In genomic region chr14:120805137-120805536, GRCm38 (mm10) we compare ENCODE assay signal across 13 mouse cellular contexts.
DNase-seq lines count a peak whose midpoint lies in the region; ATAC-seq and TF ChIP-seq lines count a peak whose summit lies in the region.
"Had no signal": no experiment of that assay in that cellular context is flagged by ENCODE, and none has a peak within 500 bp of the region (broad histone marks: within the 10 kb centered on the region; RNA-seq: fewer than 3 reads in every experiment).

No protein-coding gene starts in this region.

- H3K4me1 ChIP-seq in kidney, embryonic 16.5 days (ENCODE audit: insufficient read depth, low read length), result peaks cover 15% of the 10 kb centered on the region
- H3K4me1 ChIP-seq in E14TG2a.4 (replicated peaks; ENCODE audit: low read depth, low read length), result peaks cover 47% of the 10 kb centered on the region
- H3K4me1 ChIP-seq in cortical plate, adult 2 months (ENCODE audit: control insufficient read depth, insufficient read depth, low read length), result peaks cover 7% of the 10 kb centered on the region

- TF ChIP-seq POLR2A in cortical plate, adult 2 months (IDR thresholded peaks at IDR 0.05; ENCODE audit: extremely low read depth, insufficient read depth, low read length), result no peak

- H3K4me2 ChIP-seq in kidney, embryonic 16.5 days (replicated peaks; ENCODE audit: low read depth, low read length), result no peak overlapping the region
- H3K4me2 ChIP-seq: heart, embryonic 15.5 days; hindbrain, embryonic 13.5 days; limb, embryonic 13.5 days had no signal

- H3K9me3 ChIP-seq in kidney, embryonic 16.5 days (ENCODE audit: low read length), result no peaks in the 10 kb centered on the region
- H3K9me3 ChIP-seq in E14TG2a.4 (ENCODE audit: low read length), result peaks cover 11% of the 10 kb centered on the region
- H3K9me3 ChIP-seq: heart, embryonic 15.5 days; limb, embryonic 13.5 days had no signal

- H3K27ac ChIP-seq in kidney, embryonic 16.5 days (ENCODE audit: low read length), result peak overlapping the region; percentile 49
- 0 out of 2 replicates have a peak overlapping the region, but pooled peaks have one; percentile 59 for H3K27ac ChIP-seq in cortical plate, adult 2 months (ENCODE audit: insufficient read depth, low read length)
- H3K27ac ChIP-seq: heart, embryonic 15.5 days; hindbrain, embryonic 13.5 days; limb, embryonic 13.5 days had no signal

- TF ChIP-seq CTCF in E14TG2a.4 (conservative IDR thresholded peaks at IDR 0.05; ENCODE audit: low read length), result no peak
- TF ChIP-seq CTCF in cortical plate, adult 2 months (IDR thresholded peaks at IDR 0.05; ENCODE audit: extremely low read depth, insufficient read depth, low read length), result no peak

- no peaks in the 10 kb centered on the region for H3K27me3 ChIP-seq in kidney, embryonic 16.5 days (ENCODE audit: insufficient read depth, low read length)
- H3K27me3 ChIP-seq in E14TG2a.4 (ENCODE audit: insufficient read depth, low read length), result no peaks in the 10 kb centered on the region
- H3K27me3 ChIP-seq: heart, embryonic 15.5 days had no signal

- 48% methylated on average over 6 of the region's 6 CpGs for WGBS in kidney, embryonic 16.5 days

- no peak overlapping the region for H3K9ac ChIP-seq in kidney, embryonic 16.5 days (replicated peaks; ENCODE audit: low read length)
- H3K9ac ChIP-seq: heart, embryonic 15.5 days; hindbrain, embryonic 13.5 days; limb, embryonic 13.5 days had no signal

- no peak overlapping the region for H3K4me3 ChIP-seq in kidney, embryonic 16.5 days (ENCODE audit: low read length)
- peak overlapping the region; percentile 66 for H3K4me3 ChIP-seq in E14TG2a.4 (replicated peaks; ENCODE audit: low read length)
- H3K4me3 ChIP-seq in cortical plate, adult 2 months (ENCODE audit: insufficient read depth, low read length), result no peak overlapping the region
- H3K4me3 ChIP-seq: heart, embryonic 15.5 days; hindbrain, embryonic 13.5 days; limb, embryonic 13.5 days had no signal

- H3K36me3 ChIP-seq in kidney, embryonic 16.5 days (ENCODE audit: insufficient read depth, low read length), result no peaks in the 10 kb centered on the region
- H3K36me3 ChIP-seq in E14TG2a.4 (ENCODE audit: insufficient read depth, low read length), result no peaks in the 10 kb centered on the region
- H3K36me3 ChIP-seq: heart, embryonic 15.5 days; hindbrain, embryonic 13.5 days; limb, embryonic 13.5 days had no signal

- DNase-seq in kidney, postnatal 25 days, result no peak
- peak; percentile 30 to 60 for DNase-seq in lung, postnatal 4 days
- no peak for DNase-seq in urinary bladder, postnatal 25 days (ENCODE audit: low spot score)
- DNase-seq: cerebellum, adult 8-10 months; layer of hippocampus, postnatal 36 days; thymus, adult 2 months had no signal

- peak; percentile 76; the same call in 1 of the 2 replicates for ATAC-seq in kidney, embryonic 16.5 days (ENCODE audit: low FRiP score, low TSS enrichment)
- ATAC-seq in CD4-positive, CD25-positive, alpha-beta regulatory T cell, adult 4 months, result no peak

Comparison
In these comparisons a context has a peak if more than half of its experiments do, and no peak if none do; other contexts are left out.
1. DNase-seq: peak in lung, postnatal 4 days (2 of 2); none in kidney, postnatal 25 days (0 of 2) and urinary bladder, postnatal 25 days (single experiment).